Mouse (Mus musculus) neural tube, embryonic 13.5 days (tissue): ENCODE measurements at regions not wholly inside any gene's neighbourhood (a gene's known extent, or its start where the extent isn't known, plus 50 kb on each side); places are given as distances from the start of the nearest gene placed in this dataset.

Experiments used
- ATAC-seq: fragments of 200-750 bp; cut with Nextera tagmentation; 2 replicates; pipeline ENCODE4 v1.8.0; 2017; ENCODE audit warnings: low read depth, mild to moderate bottlenecking, moderate TSS enrichment, moderate library complexity
- H3K27ac ChIP-seq: fragments of 300-500 bp; sonication (generic); replicated peaks from 2 replicates; pipeline ENCODE4 v1.5.1; 2015; ENCODE audit warnings: moderate library complexity, mild to moderate bottlenecking, inconsistent platforms
- H3K27me3 ChIP-seq: fragments of 300-500 bp; sonication (generic); 2 replicates; pipeline ENCODE4 v1.6.1; 2015; ENCODE audit warnings: mild to moderate bottlenecking, inconsistent platforms
- H3K36me3 ChIP-seq: fragments of 300-500 bp; sonication (generic); 2 replicates; pipeline ENCODE4 v1.6.1; 2015; ENCODE audit warnings: mild to moderate bottlenecking, inconsistent platforms
- H3K4me1 ChIP-seq: fragments of 300-500 bp; sonication (generic); replicated peaks from 2 replicates; pipeline ENCODE4 v1.6.1; 2015; ENCODE audit warnings: inconsistent platforms
- H3K4me2 ChIP-seq: fragments of 300-500 bp; sonication (generic); 2 replicates; pipeline ENCODE4 v1.6.1; 2015; ENCODE audit warnings: inconsistent platforms, mild to moderate bottlenecking, moderate library complexity
- H3K4me3 ChIP-seq: fragments of 300-500 bp; sonication (generic); 2 replicates; pipeline ENCODE4 v1.5.1; 2015; ENCODE audit warnings: mild to moderate bottlenecking, inconsistent platforms
- H3K9ac ChIP-seq: fragments of 300-500 bp; sonication (generic); 2 replicates; pipeline ENCODE4 v1.6.1; 2015; ENCODE audit warnings: moderate library complexity, mild to moderate bottlenecking, inconsistent platforms
- H3K9me3 ChIP-seq: fragments of 300-500 bp; sonication (generic); 2 replicates; pipeline ENCODE4 v1.6.1; 2016; ENCODE audit warnings: inconsistent platforms
- WGBS: fragments of 180-500 bp; shearing (Covaris S2); methylation state at CpG from one replicate; pipeline ENCODE4 v1.1.7; 2015; 5-methylcytosine and 5-hydroxymethylcytosine counted together

DNA sequence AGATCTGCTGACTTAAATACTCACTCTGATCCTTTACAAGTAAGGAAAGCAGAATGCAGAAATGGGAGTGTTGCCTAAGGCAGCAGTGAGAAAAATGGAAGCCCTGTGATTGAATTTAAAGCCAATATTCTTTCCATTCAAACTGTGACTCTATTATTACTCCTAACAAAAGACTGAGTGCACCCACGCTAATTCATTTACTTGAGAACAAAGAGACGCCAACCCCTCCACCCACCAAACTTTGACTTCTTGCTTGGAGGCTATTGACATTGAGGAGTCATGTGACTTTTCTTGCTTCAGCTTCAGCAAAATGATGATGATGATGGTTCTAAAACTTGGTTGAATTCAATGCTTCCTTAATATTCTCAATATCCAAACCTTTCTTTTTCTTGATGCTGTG is 245.6 kb downstream of the Enc1 start:
- no peak for ATAC-seq
- WGBS = 39% methylated on average over 2 of the region's 2 CpGs

DNA sequence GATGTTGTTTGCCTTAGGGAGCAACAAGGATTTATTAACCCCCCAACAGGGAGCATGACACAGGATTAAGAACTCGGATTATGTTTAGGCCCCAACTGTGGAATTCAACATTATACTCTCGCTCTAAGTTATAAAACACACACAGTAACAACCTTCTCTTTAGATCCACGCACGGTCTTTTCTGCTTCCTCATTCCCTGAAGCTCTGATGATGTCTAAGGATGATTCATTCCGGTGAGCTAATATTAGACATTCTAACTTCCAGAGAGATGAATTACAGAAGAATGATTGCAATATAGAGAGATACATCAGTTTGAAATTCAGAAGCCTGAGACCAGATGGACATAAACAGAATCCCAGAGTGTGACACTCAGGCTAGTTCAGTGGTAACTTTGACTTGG is 245.0 kb downstream of the Enc1 start:
- H3K9ac ChIP-seq = no peak overlapping the region
- no peak overlapping the region for H3K4me2 ChIP-seq
- ATAC-seq = no peak
- 84% methylated on average over 5 of the region's 5 CpGs for WGBS
- no peak overlapping the region for H3K4me3 ChIP-seq
- H3K27ac ChIP-seq = no peak overlapping the region
- peaks cover 5% of the 10 kb centered on the region; the same call in 1 of the 2 replicates for H3K9me3 ChIP-seq
- H3K36me3 ChIP-seq = no peaks in the 10 kb centered on the region
- H3K4me1 ChIP-seq = peaks cover 28% of the 10 kb centered on the region
- no peaks in the 10 kb centered on the region for H3K27me3 ChIP-seq

More for the DNA sequence above, 245.6 kb downstream of the Enc1 start:
- Histone ChIP-seq H3K9me3 (peaks cover 3% of the 10 kb centered on the region; the same call in 1 of the 2 replicates), H3K27ac (no peak overlapping the region), H3K4me2 (no peak overlapping the region), H3K9ac (no peak overlapping the region), H3K4me3 (no peak overlapping the region), H3K36me3 (no peaks in the 10 kb centered on the region), H3K4me1 (peaks cover 32% of the 10 kb centered on the region), H3K27me3 (no peaks in the 10 kb centered on the region)

DNA sequence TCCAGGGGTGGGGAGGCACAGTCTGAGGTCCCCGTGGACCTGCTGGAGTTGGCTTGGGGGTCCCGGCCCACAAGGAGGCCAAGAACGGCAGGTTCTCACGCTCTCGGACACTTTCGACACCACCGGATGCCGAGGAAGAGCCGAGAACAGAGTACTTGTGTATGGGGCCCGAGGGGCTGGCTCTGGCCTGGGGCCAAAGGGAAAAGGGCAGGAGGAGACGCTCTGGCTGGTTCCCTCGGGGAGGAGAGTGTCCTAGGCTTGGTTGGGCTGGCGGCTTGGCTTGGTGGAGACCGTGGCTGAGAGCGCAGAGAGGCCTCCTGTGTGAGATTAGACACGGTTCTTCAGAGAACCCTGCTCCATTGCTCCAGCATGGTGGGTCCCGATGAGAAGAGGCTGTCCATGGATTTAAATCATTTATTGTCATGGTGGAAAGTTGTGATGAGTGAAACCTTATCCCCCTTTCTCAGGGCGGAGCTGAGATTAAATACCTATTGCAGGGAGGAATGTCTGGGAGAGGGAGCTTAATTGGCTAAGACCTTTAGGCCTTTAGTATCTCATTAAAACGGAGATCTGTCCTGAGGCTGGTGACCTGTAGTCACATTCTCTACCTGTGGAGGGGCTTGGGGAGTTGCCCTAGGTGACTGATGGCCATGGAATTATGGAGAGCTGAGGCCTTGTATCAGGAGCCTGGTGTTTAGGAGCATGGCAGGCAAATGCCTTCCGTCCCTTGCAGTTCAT is 244.1 kb downstream of the Enc1 start:
- Histone ChIP-seq H3K4me1 (peaks cover 26% of the 10 kb centered on the region), H3K27ac (no peak overlapping the region), H3K4me2 (no peak overlapping the region), H3K4me3 (no peak overlapping the region), H3K9ac (no peak overlapping the region), H3K9me3 (peaks cover 5% of the 10 kb centered on the region; the same call in 1 of the 2 replicates), H3K27me3 (no peaks in the 10 kb centered on the region), H3K36me3 (no peaks in the 10 kb centered on the region)
- 84% methylated on average over 20 of the region's 20 CpGs for WGBS
- ATAC-seq = no peak

DNA sequence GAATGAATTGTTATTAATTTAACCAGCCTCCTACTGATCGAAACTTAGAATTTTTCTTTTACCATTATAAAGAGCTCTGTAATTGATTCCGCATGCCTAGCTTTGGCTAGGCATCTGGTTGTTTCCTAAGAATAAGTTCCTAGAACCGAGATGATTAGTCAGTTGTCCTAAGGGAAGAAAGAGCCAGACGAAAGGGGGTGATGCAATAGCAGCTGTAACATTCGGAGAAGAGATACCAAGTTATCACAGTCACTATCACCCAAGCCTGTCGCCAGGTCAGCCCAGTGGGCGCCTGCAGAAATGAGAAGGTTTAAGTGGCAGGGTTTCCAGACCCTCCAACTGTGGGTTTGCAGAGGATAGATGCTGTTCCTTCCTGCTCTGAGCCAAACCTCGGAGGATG is 242.8 kb downstream of the Enc1 start:
- Histone ChIP-seq H3K4me3 (no peak overlapping the region), H3K27ac (no peak overlapping the region), H3K4me1 (peaks cover 13% of the 10 kb centered on the region), H3K9ac (no peak overlapping the region), H3K4me2 (no peak overlapping the region), H3K27me3 (no peaks in the 10 kb centered on the region), H3K36me3 (no peaks in the 10 kb centered on the region), H3K9me3 (peaks cover 5% of the 10 kb centered on the region; the same call in 1 of the 2 replicates)
- ATAC-seq = no peak
- WGBS = 80% methylated on average over 8 of the region's 8 CpGs

DNA sequence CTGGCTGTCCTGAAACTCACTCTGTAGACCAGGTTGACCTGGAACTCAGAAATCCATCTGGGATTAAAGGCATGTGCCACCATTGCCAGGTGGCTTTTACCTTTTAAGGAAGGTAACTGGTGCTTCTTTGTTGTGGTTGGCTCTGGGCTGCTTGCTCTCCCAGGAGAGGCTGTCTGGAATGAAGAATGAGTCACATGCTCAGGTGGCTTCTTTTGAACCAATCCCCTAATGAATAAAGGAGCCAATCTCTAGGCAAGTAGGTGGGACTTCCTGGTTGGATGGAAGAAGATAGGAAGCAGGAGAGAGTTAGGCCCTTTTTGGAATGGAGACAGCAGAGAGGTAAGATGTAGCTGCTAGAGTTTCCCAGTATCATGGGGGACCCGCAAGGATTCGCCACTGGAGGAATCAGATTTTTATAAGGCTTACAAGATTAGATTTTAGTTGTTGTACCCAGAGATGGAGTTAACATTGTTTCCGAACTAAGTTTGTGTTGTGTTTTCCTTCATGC is 241.6 kb downstream of the Enc1 start:
- Histone ChIP-seq H3K4me1 (peaks cover 1% of the 10 kb centered on the region; the same call in 1 of the 2 replicates), H3K4me3 (no peak overlapping the region), H3K27ac (no peak overlapping the region), H3K27me3 (no peaks in the 10 kb centered on the region), H3K36me3 (no peaks in the 10 kb centered on the region), H3K4me2 (no peak overlapping the region), H3K9ac (no peak overlapping the region), H3K9me3 (peaks cover 5% of the 10 kb centered on the region; the same call in 1 of the 2 replicates)
- 97% methylated on average over 3 of the region's 3 CpGs for WGBS
- ATAC-seq = no peak

DNA sequence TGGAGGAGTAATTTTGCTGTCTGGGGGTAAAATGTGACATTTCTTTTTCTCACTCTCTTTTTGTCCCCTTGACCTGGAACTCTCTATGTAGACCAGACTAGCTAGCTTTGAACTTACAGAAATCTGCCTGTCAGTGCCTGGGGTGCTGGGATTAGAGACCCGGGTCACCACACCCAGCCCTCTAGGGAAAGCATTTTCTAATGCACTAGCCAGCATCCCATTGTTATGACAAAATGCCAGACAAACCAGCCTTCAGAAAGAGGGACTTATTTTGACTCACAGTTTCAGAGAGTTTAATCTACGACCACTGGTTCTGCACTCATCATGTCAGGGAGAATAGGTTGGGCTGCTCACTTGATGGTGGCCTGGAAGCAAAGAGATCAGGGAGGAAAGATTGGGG is 240.4 kb downstream of the Enc1 start:
- H3K27me3 ChIP-seq = no peaks in the 10 kb centered on the region
- ATAC-seq = no peak
- H3K27ac ChIP-seq = no peak overlapping the region
- H3K4me2 ChIP-seq = no peak overlapping the region
- H3K9me3 ChIP-seq = peaks cover 5% of the 10 kb centered on the region; the same call in 1 of the 2 replicates
- WGBS = 88% methylated on average over 2 of the region's 2 CpGs
- H3K9ac ChIP-seq = no peak overlapping the region
- no peak overlapping the region for H3K4me3 ChIP-seq
- H3K4me1 ChIP-seq = no peaks in the 10 kb centered on the region; the same call in 1 of the 2 replicates
- no peaks in the 10 kb centered on the region for H3K36me3 ChIP-seq

DNA sequence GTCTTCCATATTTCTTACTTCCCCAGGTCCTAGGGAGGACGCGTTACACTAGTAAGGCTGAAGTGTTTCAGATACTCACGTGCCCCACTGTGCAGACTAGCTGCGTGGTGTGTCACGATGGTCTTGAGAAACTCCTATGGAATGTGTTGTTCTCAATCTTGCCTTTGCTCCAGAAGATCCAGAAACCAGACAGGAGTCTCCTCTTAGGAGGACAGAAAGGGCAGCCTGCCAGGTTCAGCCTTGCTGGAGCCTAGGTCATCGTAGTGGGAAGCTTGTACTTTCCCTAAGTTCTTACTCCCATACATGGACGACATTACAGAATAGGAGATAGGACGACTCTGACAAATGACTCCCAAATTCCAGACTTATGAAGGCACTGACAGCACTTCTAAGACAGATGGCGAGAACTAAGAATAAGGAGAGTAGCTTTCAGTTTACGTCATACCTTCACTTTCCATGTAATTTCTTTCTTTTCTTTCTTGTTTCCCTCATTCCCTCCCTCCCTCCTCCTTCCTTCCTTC is 238.2 kb downstream of the Enc1 start:
- no peaks in the 10 kb centered on the region for H3K27me3 ChIP-seq
- 95% methylated on average over 10 of the region's 10 CpGs for WGBS
- ATAC-seq = no peak
- H3K27ac ChIP-seq = no peak overlapping the region
- no peaks in the 10 kb centered on the region for H3K4me1 ChIP-seq
- peaks cover 5% of the 10 kb centered on the region; the same call in 1 of the 2 replicates for H3K9me3 ChIP-seq
- H3K4me2 ChIP-seq = no peak overlapping the region
- H3K36me3 ChIP-seq = no peaks in the 10 kb centered on the region
- no peak overlapping the region for H3K9ac ChIP-seq
- H3K4me3 ChIP-seq = no peak overlapping the region

DNA sequence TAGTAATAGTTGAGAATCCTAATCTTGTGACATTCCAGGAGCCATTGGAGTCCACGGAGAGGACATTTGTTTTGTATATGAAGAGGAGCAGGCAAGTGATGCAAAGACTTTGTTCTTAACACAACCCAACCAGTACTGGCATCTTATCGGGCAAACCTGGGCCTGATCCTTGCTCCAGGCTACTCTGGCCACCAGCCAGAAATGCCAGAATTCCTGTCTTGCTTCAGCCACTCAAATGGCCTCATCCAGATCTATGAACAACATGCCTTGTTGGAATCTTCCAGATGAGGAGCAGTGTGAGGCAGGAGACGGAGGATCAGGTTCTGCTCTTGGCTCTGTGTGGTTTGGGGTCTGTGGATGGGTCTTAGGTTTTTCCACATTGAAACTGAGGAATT is 233.1 kb downstream of the Enc1 start:
- peaks cover 17% of the 10 kb centered on the region for H3K4me1 ChIP-seq
- no peak overlapping the region for H3K4me2 ChIP-seq
- no peaks in the 10 kb centered on the region for H3K27me3 ChIP-seq
- H3K9me3 ChIP-seq = no peaks in the 10 kb centered on the region
- 80% methylated on average over 3 of the region's 3 CpGs for WGBS
- H3K36me3 ChIP-seq = no peaks in the 10 kb centered on the region
- no peak for ATAC-seq
- H3K4me3 ChIP-seq = no peak overlapping the region
- H3K27ac ChIP-seq = no peak overlapping the region
- no peak overlapping the region for H3K9ac ChIP-seq

DNA sequence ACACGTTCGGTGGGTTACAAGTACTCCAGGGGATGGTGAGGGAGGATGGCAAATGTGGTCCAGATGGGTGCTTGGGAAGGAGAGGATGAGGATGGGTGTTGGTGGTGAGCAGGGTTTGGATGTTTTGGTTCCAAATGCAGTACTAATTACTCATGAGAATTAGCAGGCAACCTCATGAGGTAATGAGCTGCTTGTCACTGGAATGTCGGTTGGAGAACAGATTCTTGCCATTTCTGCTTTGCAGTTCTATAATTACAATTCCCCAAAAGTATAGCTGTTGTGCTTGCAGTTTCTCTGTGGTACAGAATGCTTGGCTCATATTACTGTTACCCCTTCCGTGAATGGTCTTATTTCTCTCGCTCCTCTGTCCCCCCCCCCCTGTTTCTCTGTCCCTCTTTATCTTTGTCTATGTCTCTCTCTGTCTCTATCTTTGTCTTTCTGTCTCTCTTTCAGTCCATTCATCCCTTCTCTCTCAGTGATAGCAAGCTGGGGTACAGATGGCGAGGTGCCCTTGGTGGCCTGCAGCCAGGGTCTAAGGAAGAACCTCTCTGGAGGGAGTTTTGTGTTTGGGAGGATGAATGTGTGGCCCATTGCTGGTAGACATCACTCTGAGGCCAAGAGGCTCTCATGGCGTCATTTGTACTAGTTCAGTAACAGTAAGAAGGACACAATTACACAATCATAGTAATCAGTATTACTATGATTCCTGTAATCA is 232.5 kb downstream of the Enc1 start:
- Histone ChIP-seq H3K36me3 (no peaks in the 10 kb centered on the region), H3K9me3 (no peaks in the 10 kb centered on the region)
- no peak for ATAC-seq

DNA sequence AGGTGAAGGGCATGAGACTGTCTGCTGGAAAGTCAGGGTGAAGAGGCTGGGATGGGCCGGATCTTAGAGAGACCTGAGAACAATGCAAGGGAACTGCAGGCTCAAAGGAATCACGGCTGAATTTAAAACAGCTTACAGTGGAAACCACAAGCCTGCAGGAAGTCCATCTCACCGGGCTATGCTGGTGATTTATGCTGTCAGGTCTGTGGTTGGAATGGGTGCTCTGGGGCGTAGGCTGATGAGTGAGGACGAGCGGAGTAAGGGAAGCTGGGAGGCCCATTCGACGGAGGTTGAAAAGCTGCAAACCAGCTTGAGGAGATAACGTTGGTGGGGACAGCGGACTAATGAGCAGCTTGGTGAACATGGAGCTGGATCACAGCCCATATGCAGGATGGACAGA is 229.1 kb downstream of the Enc1 start:
- 33% methylated on average over 10 of the region's 10 CpGs for whole genome bisulfite sequencing

More for the DNA sequence above, 232.5 kb downstream of the Enc1 start:
- H3K27me3 ChIP-seq = no peaks in the 10 kb centered on the region
- H3K4me1 ChIP-seq = peaks cover 22% of the 10 kb centered on the region
- WGBS = 90% methylated on average over 7 of the region's 7 CpGs
- no peak overlapping the region for H3K4me3 ChIP-seq
- H3K9ac ChIP-seq = no peak overlapping the region
- no peak overlapping the region for H3K27ac ChIP-seq
- H3K4me2 ChIP-seq = no peak overlapping the region

DNA sequence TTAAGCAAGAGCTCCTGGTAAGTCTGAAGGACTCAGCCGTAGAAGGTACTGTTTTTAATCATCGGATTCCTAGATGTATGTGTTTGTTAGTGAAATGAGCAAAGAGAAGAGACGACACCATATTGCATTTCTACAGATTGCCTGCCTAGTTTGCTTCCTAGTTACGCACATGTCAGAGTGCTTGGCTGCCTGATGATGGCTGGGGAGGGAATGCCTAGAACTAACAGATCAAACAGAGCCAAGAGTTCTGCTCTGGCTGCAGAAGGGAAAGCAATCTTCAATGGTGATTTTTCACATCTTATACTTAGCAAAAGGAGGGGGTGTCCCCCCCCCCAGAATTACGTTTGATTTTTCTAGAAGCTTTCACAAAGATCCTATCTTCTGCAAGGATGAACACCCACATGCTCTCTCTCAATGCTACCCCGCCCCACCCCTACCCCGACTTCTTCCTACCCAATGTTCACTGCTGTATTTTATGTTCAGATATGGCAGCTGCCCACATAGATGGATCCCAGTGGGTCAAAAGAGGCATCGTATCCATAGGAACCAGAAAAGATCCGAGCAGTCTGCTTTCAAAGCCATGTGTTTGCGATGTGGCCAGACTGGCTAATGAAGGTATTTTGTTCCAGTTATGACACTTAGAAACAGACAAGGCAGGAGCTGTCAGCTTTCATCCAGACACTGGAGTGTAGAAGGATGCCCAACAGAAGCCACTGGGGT is 228.1 kb downstream of the Enc1 start:
- Histone ChIP-seq H3K36me3 (no peaks in the 10 kb centered on the region), H3K4me1 (peaks cover 22% of the 10 kb centered on the region), H3K27ac (peak overlapping the region; percentile 42; the same call in 1 of the 2 replicates), H3K27me3 (no peaks in the 10 kb centered on the region), H3K4me3 (no peak overlapping the region), H3K9me3 (no peaks in the 10 kb centered on the region), H3K9ac (no peak overlapping the region), H3K4me2 (no peak overlapping the region)
- peak; percentile 47; the same call in 1 of the 2 replicates for ATAC-seq
- 61% methylated on average over 10 of the region's 10 CpGs for WGBS

More for the DNA sequence above, 229.1 kb downstream of the Enc1 start:
- H3K36me3 ChIP-seq = no peaks in the 10 kb centered on the region
- peak; percentile 32; the same call in 1 of the 2 replicates for ATAC-seq
- no peaks in the 10 kb centered on the region for H3K27me3 ChIP-seq
- H3K4me2 ChIP-seq = no peak overlapping the region
- H3K4me3 ChIP-seq = no peak overlapping the region
- H3K9me3 ChIP-seq = no peaks in the 10 kb centered on the region
- H3K9ac ChIP-seq = no peak overlapping the region
- peak overlapping the region; percentile 42 for H3K27ac ChIP-seq
- peaks cover 22% of the 10 kb centered on the region for H3K4me1 ChIP-seq
